Mouse (Mus musculus) MEL-GATA-1-ER (cell line): ENCODE data around the gene Gm37240.

Source experiments
- DNase-seq: peaks from one replicate; pipeline ENCODE4 v3.0.0-alpha.2; 2012; ENCODE audit warnings: low read depth; ENCODE audit errors: extremely low read depth

Gm37240 gene

DNA sequence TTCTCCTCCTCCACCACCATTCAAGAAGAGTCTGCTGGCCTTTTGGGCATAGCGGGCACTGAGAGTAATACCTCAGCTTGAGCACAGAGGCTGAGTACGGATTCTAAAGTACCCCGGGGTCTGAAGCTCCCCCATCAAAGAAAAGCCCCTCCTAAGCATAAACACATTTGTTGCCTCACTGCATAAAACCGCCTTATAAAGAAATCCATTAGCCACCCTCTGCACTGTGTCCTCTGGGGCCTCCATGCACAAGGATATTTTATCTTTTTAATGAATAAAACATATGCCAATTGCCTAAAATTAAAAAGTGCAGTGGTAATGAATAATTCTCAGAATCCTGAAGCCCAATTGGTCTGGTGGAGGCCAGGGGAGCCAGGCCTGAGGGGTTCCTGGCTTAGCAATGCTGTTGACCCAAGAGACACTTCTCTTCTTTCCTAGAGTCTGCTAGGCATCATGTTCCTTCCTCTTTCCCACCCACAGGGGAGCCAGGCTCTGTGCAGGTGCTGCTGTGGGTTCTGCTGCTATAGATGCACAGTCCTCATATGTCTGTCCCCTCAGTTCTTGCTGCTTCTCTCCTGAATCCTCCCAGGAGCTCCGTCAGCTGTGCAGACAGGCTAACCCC, 463.8 kb downstream of the Gm37240 start:
- no peak for DNase-seq

DNA sequence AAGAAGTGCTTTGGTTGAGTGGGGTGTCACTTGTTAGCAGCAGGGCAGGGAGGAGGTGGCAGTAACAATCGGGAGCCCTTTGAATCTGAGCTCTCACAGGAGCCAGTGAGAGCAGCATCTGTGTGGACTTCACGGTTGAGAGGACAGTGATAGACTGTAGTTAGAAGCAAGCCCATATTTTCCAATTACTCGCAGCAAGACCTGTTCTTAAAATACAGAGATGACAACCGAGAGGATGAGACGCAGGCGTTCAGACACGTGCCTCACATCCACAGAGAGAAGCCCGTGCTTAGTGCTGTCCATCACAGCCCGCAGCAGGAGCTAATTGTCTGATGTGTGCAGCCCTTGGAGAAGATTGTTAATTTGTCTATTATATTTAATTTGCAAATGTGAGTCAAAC, 465.9 kb downstream of the Gm37240 start:
- DNase-seq = no peak

DNA sequence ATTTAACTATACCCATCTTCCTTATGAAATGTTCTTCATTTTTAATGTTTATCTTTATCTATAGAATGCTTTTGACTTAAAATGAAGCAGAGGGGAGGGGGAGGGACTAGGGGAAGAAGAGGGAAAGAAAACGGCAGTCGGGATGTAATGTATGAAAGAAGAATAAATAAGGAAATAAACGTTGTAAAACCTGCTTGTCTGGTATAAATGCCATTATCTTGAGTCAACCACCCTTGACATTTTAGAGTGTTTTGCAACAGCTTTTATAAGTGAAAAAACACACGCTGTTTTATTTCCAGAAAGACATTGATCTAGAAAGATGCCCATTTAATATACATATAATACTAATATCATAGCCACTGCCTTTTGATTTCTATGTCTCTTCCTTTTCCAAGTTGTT, 469.7 kb downstream of the Gm37240 start:
- no peak for DNase-seq

DNA sequence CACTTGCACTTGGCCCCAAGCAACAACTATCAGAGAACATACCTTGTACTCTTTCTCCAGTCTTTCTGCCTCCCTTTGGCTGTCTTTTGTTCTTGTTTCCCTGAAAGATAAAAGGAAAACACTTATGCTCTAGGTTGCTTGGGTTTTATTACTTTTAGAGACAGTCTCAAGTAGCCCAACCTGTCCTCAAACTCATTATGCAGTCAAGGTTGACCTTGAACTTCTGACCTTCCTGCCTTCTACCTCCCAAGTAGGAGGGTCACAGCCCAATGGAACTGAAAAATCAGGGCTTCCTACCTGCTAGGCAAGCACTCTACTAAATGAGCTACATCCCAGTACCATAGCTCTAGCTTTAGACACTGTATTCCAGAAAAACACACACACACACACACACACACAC, 488.5 kb downstream of the Gm37240 start:
- no peak for DNase-seq

DNA sequence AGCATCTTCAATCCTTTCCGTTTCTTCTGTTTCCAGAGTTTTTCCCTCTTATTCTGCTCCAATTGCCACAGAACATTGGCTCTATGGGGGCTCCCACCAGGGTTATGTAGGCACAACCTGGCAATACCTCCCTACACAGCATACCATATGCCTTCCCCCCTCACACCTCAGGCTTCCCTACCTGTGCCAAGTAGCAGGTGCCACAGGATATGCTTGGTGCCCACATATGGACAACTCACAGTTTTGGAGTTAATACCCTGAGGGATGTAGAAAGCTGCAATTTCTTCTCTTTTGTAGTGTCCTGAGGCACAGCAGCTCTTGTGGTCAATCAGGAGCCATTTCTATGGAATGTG, 488.9 kb downstream of the Gm37240 start:
- DNase-seq = no peak

DNA sequence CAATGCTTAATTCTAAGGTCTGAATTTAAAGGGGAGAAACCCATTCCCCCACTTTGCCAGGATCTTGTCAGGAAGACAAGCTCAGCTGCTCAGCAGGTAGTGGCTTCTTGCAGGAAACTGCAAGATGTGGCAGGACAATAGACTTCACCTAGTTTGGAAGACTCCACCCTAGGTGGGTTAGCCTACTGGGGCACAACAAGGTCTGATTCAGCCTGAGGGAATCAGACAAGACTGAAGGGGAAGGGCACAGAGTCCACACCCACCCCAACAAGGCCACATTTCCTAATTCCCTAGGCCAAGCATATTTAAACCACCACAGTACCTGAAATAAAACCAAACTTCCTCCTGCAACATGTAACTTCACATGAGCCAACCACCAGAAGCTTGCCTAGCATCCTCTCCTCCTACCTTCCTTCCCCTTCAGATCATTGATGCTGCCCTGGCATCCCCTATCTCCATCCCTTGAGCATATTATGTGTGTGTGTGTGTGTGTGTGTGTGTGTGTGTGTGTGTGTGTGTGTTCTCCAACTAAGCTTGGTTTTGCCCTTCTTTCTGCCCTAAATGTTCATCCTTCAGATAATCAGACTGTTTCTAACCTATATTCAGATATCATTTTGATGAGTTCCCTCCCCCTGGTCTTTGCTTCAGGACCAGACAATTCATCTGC, 489.4 kb downstream of the Gm37240 start:
- DNase-seq = no peak

DNA sequence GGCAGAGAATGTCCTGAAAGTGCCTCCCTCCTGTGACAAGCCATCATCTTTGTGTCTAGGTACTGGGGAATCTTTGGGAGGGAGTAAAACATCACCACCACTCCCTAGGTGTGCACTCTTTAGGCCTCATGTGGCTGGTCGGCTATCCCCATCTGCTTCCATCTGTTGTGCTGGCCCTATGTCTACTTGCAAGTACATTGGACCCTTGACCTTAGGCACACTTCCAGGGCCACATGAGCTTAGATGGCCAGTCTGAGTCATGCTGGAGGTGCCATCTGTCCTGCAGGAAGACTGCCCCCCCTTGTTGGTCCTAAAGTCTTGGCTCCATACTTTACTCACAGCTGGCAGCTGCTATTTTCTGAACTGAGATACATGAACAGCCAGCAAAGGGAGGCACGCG, 493.9 kb downstream of the Gm37240 start:
- DNase-seq = no peak

DNA sequence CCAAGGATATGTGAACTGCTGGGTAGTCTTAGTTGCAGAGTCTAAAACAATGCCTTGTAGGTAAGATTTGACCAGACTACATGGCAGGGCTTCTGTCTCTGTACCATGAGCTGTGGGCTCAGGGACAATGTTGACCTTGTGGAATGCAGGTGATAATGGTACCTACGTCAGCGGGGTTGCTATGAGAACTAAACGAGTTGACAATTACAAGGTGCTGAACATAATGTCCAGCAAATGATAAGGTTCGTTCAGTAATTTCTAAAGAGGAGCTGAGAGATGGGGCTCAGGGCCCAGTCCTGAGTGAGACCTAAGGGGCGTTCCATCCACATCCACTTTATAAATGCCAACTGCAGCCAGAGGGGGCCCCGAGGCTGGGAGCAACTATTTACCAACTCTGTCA, 495.6 kb downstream of the Gm37240 start:
- DNase-seq = no peak

DNA sequence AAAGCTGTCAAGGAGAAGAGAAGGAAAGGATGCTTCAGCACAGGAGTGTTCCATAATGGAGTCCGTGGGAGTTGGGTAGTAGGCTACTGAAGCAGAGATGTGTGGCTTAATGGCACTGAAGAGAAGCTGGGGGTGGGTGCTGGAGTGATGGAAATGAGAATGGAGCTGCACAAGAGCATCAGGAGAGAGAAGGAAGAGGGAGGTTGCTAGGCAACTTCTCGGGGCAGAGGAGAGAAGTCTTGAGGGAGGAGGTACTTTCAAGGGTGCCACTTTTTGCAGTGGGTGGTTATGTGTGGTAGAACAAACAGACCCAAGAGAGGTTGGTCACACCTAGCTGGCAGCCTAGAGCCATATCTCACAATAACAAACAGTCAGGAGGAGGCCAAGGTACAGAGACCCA, 496.2 kb downstream of the Gm37240 start:
- DNase-seq = no peak

DNA sequence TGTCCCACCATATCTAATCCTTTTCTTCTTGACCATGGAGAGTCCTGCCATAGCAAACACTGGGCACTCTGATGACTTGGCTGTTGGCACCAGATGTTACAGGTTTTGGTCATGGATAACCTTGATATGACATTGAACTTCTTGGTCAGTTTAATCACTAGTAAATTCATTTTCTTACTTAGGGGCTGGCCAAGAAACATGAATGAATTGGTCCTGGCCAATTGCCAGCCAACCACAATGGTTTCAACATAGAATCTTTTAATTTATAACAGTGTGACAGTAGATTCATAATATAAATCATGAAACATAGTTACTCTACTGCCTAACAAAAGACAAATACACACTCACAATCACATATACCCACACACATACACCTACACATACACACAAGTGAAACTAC, 501.9 kb downstream of the Gm37240 start:
- no peak for DNase-seq

DNA sequence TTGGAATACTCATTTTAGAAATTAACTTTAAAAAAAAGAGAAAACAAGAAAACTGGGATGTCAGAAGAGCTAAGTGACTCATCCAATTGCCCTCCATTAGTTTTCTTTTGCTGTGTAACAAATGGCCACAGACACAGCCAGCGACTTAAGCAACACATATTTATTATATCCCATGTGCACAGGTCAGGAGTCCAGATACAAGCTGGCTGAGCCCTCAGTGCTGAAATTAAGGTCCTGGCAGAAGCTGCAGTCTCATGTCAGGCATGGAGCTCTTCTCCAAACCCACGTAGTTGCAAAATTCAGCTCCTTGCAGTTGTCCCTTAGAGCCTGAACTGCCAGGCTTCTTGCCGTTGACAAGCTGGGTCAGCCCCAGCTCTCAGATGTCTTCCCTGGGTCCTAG, 504.0 kb downstream of the Gm37240 start:
- no peak for DNase-seq

DNA sequence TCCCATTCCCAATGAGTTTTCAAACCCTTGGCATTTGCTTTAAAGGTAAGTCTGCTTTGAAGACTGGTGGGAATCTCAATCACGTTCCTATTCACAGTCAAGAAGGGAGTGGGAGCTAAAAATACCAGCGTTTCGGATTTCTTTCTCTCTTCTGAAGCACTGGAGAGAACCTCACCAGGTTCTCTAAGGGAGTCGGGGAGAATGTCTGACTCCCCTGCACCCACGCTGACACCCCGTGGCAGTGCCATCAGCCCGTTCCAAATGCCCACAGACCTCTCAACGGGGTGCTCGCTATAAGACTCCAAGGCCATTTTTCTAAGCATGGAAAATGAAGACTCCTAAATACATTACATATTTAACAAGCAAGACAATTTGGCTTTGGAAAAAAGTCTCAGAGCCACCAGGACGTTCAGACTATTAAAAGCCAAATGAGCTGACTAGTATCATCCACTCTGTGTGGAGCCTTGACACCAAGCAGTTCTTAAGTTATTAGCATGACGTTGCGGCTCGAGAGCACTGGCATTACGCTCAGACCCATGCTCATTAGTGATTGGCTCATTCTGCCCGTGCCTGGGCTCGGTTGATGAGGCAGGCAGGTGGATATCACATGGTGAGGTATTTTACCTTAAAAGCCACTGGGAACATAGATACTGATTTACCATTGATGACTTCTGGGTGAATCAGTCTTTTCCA, 508.5 kb downstream of the Gm37240 start:
- no peak for DNase-seq

DNA sequence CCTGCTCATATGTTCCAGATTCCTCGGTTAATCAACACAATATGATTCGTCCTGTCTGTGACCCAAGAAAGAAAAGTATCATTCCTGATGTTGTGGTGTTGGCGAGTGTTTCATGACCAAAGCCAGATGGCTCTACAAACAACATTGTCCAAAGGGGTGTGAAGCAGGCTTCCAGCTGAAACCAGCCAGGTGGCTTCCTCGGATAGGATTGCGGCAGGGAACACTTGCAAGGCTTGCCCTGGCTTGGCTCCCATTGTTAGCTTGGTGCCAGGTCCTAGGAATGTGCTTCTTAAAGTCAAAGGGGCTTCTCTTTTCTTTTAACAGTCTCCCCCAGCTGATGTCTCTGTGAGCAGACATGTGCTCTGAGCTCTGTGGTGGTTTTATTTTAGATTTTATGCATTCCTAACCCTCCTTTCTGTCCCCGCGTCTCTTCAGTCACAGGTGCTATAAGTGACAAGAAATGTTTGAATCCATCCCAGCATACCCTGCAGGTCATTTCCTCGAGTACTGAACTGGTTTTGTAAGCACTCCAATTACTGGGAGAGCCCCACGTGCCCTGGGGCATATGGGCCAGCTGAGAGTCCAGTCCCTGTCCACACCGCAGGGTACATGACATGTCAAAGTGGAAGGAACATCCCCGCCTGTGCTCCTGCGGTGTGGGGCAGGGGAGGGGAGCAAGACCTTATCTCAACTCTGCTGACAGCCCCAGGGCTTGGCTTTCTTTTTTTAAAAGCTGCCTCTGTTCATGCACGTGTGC, 509.2 kb downstream of the Gm37240 start:
- DNase-seq = no peak

DNA sequence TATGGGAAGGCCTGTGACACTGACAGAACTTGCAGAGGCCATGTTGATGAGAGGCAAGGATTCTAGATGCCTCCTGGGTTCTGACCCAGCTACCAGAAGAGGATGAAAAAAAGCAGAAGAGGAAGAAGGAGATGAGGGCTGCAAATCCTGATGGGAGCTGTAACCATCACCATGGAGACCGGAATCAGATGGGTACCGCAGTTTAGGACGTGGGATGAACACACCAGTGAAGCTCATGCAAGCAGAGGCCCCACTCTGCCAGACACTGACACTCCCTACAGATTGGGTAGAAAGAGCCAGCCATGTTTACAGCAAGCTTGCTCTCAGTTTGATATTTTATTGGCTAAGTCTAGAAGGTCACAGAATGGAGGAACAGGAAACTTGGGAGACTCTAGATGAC, 509.8 kb downstream of the Gm37240 start:
- DNase-seq = no peak

DNA sequence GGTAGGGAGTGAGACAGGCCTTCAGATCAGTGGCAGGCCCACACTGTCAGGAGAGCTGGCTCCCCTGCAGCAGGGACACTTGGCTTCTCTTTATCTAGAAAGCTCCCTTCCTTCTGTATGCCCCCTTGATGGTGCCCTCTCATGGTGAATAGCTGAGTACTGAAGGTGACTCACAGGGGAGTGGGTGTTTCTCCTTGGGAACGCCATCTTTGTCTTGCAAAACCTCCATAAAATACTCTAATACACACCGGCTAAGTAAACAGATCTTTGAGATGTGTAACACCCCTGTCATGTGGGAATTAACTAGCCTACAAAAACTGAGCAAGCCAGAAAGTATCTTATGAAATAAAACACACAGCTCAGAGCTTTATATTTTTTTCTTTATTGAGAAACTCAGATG, 510.8 kb downstream of the Gm37240 start:
- no peak for DNase-seq

DNA sequence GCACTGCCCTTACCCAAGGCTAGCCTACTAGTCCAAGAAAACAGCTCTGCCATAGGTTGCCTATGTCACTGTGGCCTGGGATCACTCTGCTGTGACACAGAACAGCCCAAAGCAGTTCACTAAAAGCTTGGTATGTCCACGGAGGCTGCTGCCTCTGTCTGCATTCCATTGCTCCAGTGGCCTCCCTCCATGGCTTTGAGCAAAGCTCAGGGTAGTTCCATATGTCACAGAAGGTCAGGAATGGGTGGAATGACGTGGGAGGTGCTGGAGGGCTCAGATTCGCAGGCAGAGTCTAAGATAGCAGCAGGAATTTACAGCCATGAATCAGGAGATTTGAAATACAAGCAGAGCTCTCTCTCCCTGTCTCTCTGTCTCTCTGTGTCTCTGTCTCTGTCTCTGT, 514.3 kb downstream of the Gm37240 start:
- DNase-seq = no peak

DNA sequence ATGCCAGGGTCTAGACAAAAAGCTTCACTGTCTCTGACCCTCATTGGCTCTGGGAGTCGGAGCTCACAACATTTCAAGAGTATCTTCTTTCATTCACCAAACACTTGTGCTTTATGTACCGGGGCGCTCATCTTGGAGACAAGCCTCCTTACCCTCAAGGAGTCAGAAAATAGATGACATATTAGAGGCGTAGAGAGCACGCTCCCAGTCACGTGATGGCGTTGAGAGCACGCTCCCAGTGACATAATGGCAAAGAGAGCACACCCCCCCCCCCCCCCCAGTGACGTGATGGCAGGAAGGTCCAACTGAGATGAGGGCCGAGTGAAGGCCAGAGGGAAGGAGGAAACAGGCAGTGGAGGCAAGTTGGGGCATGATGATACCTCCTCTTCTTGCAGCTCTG, 517.5 kb downstream of the Gm37240 start:
- DNase-seq = no peak

DNA sequence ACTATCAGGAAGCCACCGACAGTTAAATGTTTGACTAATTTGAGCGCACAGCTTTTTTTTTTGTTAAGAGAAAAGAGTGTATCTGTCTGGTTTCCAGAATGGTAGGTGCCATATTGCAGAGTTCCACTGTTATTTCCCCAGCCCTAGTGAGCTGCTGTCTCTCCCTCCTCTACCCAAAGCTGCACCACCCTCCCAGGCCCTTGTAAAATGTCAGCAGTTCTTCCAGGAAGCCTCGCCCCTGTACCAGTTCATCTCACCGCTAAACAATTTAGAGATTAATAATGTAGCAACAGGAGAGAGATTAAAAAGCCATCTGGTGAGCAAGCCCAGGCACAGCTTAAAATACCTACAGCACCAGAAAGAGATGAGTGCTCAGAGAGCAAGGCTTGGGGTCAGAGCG, 518.2 kb downstream of the Gm37240 start:
- no peak for DNase-seq

DNA sequence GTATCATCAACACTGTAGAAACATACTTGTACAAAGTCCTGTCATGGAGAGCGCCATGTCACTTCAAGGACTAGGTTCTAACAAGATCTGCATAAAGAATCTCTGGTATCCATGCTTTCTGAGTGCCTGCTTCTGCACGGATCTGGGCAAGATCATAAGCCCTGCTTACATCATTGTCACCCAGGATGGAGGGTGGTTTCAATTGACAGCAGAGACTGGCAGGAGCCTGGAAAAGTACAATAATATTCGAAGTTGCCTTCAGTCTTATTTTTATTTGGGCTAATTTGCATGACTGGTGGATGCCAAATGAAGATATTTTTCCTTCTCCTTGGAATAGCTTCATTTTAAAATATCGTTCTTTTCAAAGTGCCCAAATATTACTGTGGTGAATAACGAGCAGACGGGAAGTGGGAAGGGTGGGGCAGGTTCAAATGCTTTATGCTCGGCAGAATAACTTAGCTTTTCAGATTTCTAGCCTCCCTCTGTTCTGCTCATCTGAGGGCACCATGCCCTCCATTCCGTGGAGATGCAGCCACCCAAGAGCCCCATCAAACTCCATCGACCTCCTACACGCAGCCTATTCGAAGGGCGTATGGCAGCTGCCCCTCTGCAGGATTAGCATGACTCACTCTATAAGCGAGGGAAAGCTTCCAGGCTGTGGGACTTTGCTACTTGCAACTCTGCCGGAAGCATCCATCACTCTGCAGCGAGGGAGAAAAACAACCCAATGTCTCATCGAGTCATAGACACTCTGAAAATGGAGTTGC, 518.8 kb downstream of the Gm37240 start:
- no peak for DNase-seq

DNA sequence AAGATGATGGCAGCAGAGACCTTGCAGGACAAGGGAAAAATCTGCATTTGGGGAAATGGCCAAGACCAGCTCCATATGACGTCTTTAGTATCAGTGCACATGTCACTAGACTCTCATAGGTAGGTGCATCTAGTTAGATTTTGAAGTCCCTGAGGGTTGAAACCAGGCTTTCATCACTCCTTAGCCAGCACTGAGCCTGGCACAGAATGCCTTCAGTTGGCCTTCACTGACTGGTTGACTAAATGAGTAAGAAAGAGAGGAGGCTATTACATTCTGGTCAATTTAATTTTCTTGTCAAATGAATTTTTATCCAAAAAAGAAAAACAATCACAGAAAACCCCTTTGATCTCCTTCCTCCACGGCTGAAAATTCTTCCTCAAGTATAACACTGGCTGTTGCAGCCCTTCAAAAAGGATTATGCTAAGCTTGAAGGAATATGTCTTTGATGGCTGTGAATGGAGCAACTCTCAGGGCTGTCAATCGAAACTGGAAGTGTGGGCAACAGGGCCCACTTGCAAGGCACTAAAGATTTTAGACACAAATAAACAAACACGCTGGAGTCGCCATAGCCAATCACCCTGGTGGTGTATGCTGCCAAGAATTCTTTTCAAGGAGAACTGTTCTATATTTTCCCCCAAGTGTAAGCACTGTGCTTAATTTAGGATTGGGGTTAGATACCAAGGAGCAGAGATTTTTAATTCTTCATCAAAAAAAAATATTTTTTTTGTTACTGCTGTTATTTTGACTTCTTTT, 522.6 kb downstream of the Gm37240 start:
- no peak for DNase-seq

DNA sequence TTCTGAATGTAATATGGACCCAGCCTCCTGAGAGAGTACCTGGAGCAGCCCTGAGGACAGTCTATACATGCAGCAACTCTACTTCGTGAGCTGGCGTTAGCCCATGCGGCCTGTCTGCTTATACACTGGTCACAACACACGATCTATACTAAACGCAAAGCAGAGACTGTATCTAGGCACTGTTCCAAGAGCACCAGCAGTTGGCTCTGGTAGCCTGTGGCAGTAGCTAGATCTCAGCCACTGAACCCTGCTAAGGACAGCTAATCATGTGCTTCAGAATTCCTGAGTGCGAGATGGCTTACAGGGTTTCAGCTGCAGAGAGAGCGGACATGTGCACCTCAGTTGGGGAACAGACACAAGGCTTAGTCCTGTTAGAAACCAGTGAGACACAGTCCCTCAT, 524.4 kb downstream of the Gm37240 start:
- no peak for DNase-seq
